Mouse (Mus musculus) hindbrain, embryonic 15.5 days (tissue): Measurements from ENCODE around the gene Kif18b. TPM values are rescaled to one million over a fixed set of nuclear protein-coding genes. Genes with fewer than 3 reads are reported as not detected.

ENCODE experiments used
- ATAC-seq: fragments of 200-750 bp; cut with Nextera tagmentation; 2 replicates; pipeline ENCODE4 v1.8.0; 2017; ENCODE audit warnings: low read depth, moderate number of reproducible peaks, moderate TSS enrichment; ENCODE audit not compliant: low FRiP score
- H3K27ac ChIP-seq: fragments of 300-500 bp; sonication (generic); replicated peaks from 2 replicates; pipeline ENCODE4 v1.5.1; 2015; ENCODE audit warnings: mild to moderate bottlenecking, inconsistent platforms
- H3K27me3 ChIP-seq: fragments of 300-500 bp; sonication (generic); 2 replicates; pipeline ENCODE4 v1.6.1; 2015; ENCODE audit warnings: control low read depth, inconsistent platforms
- H3K36me3 ChIP-seq: fragments of 300-500 bp; sonication (generic); 2 replicates; pipeline ENCODE4 v1.6.1; 2015; ENCODE audit warnings: control low read depth, inconsistent platforms
- H3K4me1 ChIP-seq: fragments of 300-500 bp; sonication (generic); replicated peaks from 2 replicates; pipeline ENCODE4 v1.6.1; 2015; ENCODE audit warnings: control low read depth, inconsistent platforms
- H3K4me2 ChIP-seq: fragments of 300-500 bp; sonication (generic); 2 replicates; pipeline ENCODE4 v1.6.1; 2015; ENCODE audit warnings: moderate library complexity, mild to moderate bottlenecking, inconsistent platforms
- H3K4me3 ChIP-seq: fragments of 300-500 bp; sonication (generic); 2 replicates; pipeline ENCODE4 v1.5.1; 2015; ENCODE audit warnings: mild to moderate bottlenecking, inconsistent platforms
- H3K9ac ChIP-seq: fragments of 300-500 bp; sonication (generic); 2 replicates; pipeline ENCODE4 v1.6.1; 2015; ENCODE audit warnings: inconsistent platforms
- H3K9me3 ChIP-seq: fragments of 300-500 bp; sonication (generic); 2 replicates; pipeline ENCODE4 v1.6.1; 2016; ENCODE audit warnings: control low read depth, inconsistent platforms
- WGBS: fragments of 180-500 bp; shearing (Covaris S2); methylation state at CpG from one replicate; pipeline ENCODE4 v1.1.7; 2015; 5-methylcytosine and 5-hydroxymethylcytosine counted together
- polyA plus RNA-seq: library from polyadenylated mRNA; unstranded; fragments of >200 nt; fragmentation: Nextera tagmentation; extraction: Ambion mirVana; gene quantifications from 2 replicates; pipeline ENCODE4 v1.2.1, GENCODE M21; 2015

Kif18b gene
- polyA plus RNA-seq, 1 experiment from 2014 or later: 2.1 TPM

DNA sequence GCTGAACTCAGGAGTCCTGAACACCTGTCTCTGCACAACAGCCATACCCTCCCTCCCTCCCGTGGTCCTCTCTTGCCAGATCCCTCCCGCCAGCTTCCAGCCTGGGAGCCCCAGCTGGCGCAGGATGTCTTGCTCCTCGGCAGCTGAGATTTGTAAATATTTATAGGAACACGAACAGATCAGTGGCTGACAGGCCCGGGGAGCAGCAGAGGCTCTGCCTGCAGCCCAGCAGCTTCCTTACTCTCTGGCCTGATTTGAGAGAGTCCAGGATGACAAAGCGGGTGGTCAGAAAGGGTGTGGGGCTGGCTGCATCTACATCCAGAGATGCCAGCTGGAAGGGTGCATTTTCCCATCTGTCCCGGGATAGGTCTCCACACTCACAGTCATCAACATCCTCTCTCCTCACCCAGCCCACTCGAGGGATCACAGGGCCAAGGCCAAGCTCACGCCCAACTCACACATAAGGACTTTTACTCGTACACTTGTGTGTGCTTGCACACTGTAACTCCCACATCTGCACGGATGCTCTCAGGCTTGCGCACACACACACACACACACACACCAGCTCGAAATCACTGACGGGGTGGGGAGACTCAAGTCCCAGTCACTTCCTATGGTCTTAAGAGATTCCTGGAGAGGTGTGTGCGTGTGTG lies 32.2 kb upstream of the Kif18b start:
- H3K9ac ChIP-seq: no peak overlapping the region
- peaks cover 20% of the 10 kb centered on the region for H3K4me1 ChIP-seq
- H3K27me3 ChIP-seq: no peaks in the 10 kb centered on the region; the same call in 1 of the 2 replicates
- H3K36me3 ChIP-seq: no peaks in the 10 kb centered on the region
- no peak overlapping the region for H3K4me3 ChIP-seq
- H3K4me2 ChIP-seq: no peak overlapping the region
- WGBS: 41% methylated on average over 16 of the region's 16 CpGs
- ATAC-seq: peak; percentile 25; the same call in 1 of the 2 replicates
- no peaks in the 10 kb centered on the region for H3K9me3 ChIP-seq
- H3K27ac ChIP-seq: peak overlapping the region; percentile 22; the same call in 1 of the 2 replicates

- Histone ChIP-seq H3K9ac (no peak overlapping the region), H3K4me2 (no peak overlapping the region), H3K27me3 (peaks cover 23% of the 10 kb centered on the region), H3K27ac (no peak overlapping the region), H3K36me3 (no peaks in the 10 kb centered on the region), H3K9me3 (no peaks in the 10 kb centered on the region), H3K4me1 (peaks cover 31% of the 10 kb centered on the region), H3K4me3 (no peak overlapping the region)
- ATAC-seq: no peak
- 14% methylated on average over 6 of the region's 6 CpGs for WGBS
These were observed 28.0 kb upstream of the Kif18b start for GRCm38 (mm10) chr11:102952922-102953321.

GRCm38 (mm10) chr11:102948043-102948961 lies 23.4 kb upstream of the Kif18b start:
- no peak overlapping the region for H3K27ac ChIP-seq
- H3K27me3 ChIP-seq: peaks cover 67% of the 10 kb centered on the region
- ATAC-seq: no peak
- peak overlapping the region; percentile 68 for H3K4me2 ChIP-seq
- H3K9me3 ChIP-seq: no peaks in the 10 kb centered on the region
- H3K9ac ChIP-seq: peak overlapping the region; percentile 34; the same call in 1 of the 2 replicates
- 1% methylated on average over 51 of the region's 51 CpGs for WGBS
- peak overlapping the region; percentile 38 for H3K4me3 ChIP-seq
- H3K36me3 ChIP-seq: no peaks in the 10 kb centered on the region
- peaks cover 41% of the 10 kb centered on the region for H3K4me1 ChIP-seq

GRCm38 (mm10) chr11:102946992-102947343 lies 22.0 kb upstream of the Kif18b start:
- Histone ChIP-seq H3K9me3 (no peaks in the 10 kb centered on the region), H3K4me3 (peak overlapping the region; percentile 34), H3K9ac (no peak overlapping the region), H3K4me2 (peak overlapping the region; percentile 56), H3K27me3 (peaks cover 79% of the 10 kb centered on the region), H3K4me1 (peaks cover 41% of the 10 kb centered on the region), H3K36me3 (no peaks in the 10 kb centered on the region), H3K27ac (no peak overlapping the region)
- 6% methylated on average over 8 of the region's 8 CpGs for WGBS
- no peak for ATAC-seq

DNA sequence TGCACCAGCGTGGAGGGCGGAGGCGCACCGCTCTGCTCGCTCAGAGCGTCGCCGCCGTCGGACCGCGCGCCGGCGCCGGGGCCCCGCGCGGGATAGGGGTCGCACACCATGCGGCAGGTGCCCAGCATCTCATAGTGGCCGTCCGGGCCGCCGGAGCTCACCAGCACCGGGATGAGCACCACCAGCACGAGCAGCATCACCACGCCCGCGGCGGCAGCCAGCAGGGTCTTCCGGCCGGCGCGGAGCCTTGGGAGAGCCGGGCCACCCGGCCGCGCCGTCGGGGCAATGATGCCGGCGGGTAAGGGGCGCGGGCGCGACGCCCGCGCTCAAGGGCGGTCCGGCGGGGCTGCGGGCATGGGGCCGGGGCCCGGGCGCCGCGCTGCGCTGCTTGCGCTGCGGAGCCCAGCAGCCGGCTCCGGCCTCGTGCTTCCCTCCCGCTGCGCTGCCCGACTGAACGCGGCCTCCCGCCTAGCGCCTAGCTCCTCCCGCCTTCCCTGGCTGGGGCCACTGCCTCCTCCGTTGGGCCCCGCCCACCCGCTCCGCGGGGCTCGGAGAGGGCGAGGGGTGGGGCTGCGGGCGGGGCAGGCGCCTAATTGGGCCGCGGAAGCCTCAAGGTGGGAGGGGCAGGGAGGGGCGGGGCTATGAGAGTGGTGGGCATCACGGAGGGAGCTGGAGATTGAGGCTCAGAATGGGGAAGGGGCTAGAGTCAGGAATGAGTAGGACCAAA lies 21.5 kb upstream of the Kif18b start, which contains the start of gene C1ql1:
C1ql1 (minus strand) TSS at position 424 of the 727 bp plus-strand sequence.
- WGBS: under 1% methylated on average over 75 of the region's 87 CpGs
- Histone ChIP-seq H3K4me2 (peak within 1 kb of the TSS; percentile 56), H3K9me3 (no peaks in the 10 kb centered on the region), H3K9ac (peak within 1 kb of the TSS; percentile 20; the same call in 1 of the 2 replicates), H3K4me3 (peak within 1 kb of the TSS; percentile 34), H3K27ac (no peak within 1 kb of the TSS), H3K27me3 (peaks cover 74% of the 10 kb centered on the region), H3K36me3 (no peaks in the 10 kb centered on the region), H3K4me1 (peaks cover 41% of the 10 kb centered on the region)
- peak; percentile 64; the same call in 1 of the 2 replicates for ATAC-seq

GRCm38 (mm10) chr11:102945306-102946264 lies 20.7 kb upstream of the Kif18b start:
- Histone ChIP-seq H3K9me3 (no peaks in the 10 kb centered on the region), H3K4me3 (peak overlapping the region; percentile 34), H3K4me2 (peak overlapping the region; percentile 56), H3K27me3 (peaks cover 67% of the 10 kb centered on the region), H3K36me3 (no peaks in the 10 kb centered on the region), H3K4me1 (peaks cover 41% of the 10 kb centered on the region), H3K9ac (peak overlapping the region; percentile 20; the same call in 1 of the 2 replicates), H3K27ac (no peak overlapping the region)
- WGBS: 2% methylated on average over 54 of the region's 54 CpGs
- no peak for ATAC-seq

GRCm38 (mm10) chr11:102941236-102941635 lies 16.3 kb upstream of the Kif18b start:
- Histone ChIP-seq H3K9me3 (no peaks in the 10 kb centered on the region), H3K4me1 (peaks cover 29% of the 10 kb centered on the region), H3K4me3 (no peak overlapping the region), H3K4me2 (no peak overlapping the region), H3K27me3 (peaks cover 51% of the 10 kb centered on the region), H3K36me3 (no peaks in the 10 kb centered on the region), H3K27ac (no peak overlapping the region), H3K9ac (no peak overlapping the region)
- no peak for ATAC-seq
- 42% methylated on average over 6 of the region's 6 CpGs for WGBS

DNA sequence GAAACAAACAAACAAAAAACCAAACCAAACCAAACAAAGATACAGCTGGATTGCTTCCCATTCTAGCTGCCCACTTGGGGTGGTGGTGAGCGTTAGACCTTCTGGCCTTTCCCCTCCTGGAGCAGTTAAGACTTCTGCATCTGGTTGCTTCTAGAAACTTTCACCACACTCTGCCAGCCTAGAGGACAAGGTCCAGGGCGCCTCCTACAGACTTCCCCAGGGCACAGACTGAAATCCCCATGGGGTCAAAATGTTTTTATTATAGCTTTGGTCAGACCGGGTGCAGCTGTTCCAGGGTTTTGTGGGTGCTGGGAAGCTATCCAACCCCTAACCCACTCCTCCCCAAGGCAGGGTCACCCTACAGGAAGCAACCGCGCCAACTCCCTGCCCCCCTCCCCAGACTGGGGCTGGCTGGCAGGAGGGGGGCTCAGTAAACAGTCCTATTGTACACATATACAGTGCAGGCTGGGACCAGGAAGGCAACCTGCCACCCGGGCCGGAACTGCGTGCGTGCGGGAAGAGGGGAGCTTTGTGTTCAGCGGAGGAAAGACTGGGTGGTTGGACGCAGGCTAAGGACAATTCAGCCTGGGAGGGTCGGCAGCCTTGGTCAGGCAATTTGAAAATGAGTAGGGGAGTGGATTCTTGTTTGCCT lies 14.2 kb upstream of the Kif18b start:
- Histone ChIP-seq H3K27me3 (peaks cover 30% of the 10 kb centered on the region), H3K36me3 (no peaks in the 10 kb centered on the region), H3K9me3 (no peaks in the 10 kb centered on the region), H3K27ac (no peak overlapping the region), H3K4me3 (no peak overlapping the region), H3K4me1 (peaks cover 14% of the 10 kb centered on the region), H3K4me2 (peak overlapping the region; percentile 26; the same call in 1 of the 2 replicates), H3K9ac (no peak overlapping the region)
- no peak for ATAC-seq
- WGBS: 32% methylated on average over 13 of the region's 13 CpGs

DNA sequence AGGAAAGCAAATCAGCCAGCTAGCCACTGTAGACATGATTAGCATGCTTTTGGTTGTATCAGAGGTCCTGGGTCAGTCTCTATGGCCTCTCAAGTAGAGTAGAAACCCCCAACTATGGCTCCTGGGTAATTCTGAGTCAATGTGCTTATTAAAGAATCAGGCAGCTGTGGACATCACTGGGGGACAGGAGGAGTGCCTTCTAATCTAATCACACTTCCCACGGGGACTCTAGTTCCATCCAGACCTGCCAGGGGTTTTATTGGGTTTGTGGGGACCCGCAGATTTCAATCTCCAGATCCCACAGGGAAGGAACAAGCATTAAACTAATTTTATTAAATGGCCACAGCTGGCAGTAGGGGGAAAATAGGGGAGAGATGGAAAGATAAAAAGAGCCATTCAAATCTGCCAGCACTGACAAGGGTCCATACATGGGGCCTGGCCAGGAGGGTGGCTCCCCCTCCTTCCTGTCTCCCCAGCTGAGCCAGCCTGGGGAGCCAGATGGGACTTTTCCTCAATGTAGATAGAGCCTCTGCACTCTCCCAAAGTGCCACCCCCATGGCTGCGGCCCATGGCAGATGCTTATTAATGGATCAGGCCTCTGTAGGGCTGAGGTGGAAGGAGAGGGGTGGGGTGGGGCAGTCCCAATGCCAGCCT lies 12.7 kb upstream of the Kif18b start:
- no peaks in the 10 kb centered on the region for H3K9me3 ChIP-seq
- peaks cover 14% of the 10 kb centered on the region for H3K4me1 ChIP-seq
- peak; percentile 64; the same call in 1 of the 2 replicates for ATAC-seq
- peaks cover 16% of the 10 kb centered on the region for H3K27me3 ChIP-seq
- H3K4me2 ChIP-seq: no peak overlapping the region
- H3K4me3 ChIP-seq: no peak overlapping the region
- 31% methylated on average over 3 of the region's 3 CpGs for WGBS
- H3K27ac ChIP-seq: no peak overlapping the region
- H3K36me3 ChIP-seq: no peaks in the 10 kb centered on the region
- H3K9ac ChIP-seq: no peak overlapping the region

DNA sequence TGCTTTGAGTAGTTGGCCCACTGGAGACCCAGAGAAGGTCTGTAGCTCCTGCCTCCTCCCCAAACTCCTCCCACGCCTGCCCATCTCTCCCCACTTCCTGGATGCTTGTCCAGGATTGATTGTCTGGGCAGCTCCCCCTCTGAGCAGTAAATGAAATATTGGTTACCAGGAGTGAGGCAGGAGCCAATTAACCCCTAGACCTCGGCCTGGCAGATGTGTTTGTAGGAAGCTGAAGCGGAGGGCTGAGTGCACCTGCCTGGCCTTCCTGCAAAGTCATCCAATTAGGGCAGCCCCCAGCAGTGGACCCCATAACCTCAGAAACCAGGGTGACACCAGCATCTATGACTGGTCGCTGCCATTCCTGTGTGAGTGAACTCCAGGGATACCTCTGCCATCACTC lies 11.3 kb upstream of the Kif18b start:
- Histone ChIP-seq H3K4me1 (peaks cover 14% of the 10 kb centered on the region), H3K4me2 (no peak overlapping the region), H3K9ac (no peak overlapping the region), H3K36me3 (no peaks in the 10 kb centered on the region), H3K9me3 (no peaks in the 10 kb centered on the region), H3K27ac (no peak overlapping the region), H3K4me3 (no peak overlapping the region), H3K27me3 (peaks cover 11% of the 10 kb centered on the region; the same call in 1 of the 2 replicates)
- no peak for ATAC-seq
- 41% methylated on average over 4 of the region's 4 CpGs for WGBS
